ENCODE assay signal across 10 mouse cellular contexts in genomic region chr8:122331134-122331523, GRCm38 (mm10). TPM values are rescaled to one million over a fixed set of nuclear protein-coding genes. Genes with fewer than 3 reads are reported as not detected.
DNase-seq lines count a peak whose midpoint lies in the region; ATAC-seq lines count a peak whose summit lies in the region.
"Had no signal": no experiment of that assay in that cellular context is flagged by ENCODE, and none has a peak within 500 bp of the region (broad histone marks: within the 10 kb centered on the region; RNA-seq: fewer than 3 reads in every experiment).

No protein-coding gene starts in this region.

- H3K9ac ChIP-seq in heart, embryonic 15.5 days, result peak overlapping the region; percentile 35; the same call in 1 of the 2 replicates
- H3K9ac ChIP-seq in forebrain, embryonic 11.5 days (ENCODE audit: low read length), result no peak overlapping the region

- ATAC-seq in heart, embryonic 15.5 days (replicated peaks; ENCODE audit: insufficient number of reproducible peaks, insufficient read depth, low FRiP score, low read depth), result peak; percentile 58
- peak; percentile 11 for ATAC-seq in megakaryocyte progenitor cell, adult 5-6 weeks (replicated peaks; ENCODE audit: poor library complexity)
- no peak for ATAC-seq in forebrain, embryonic 11.5 days (replicated peaks; ENCODE audit: low FRiP score)
- ATAC-seq: Patski had no signal

- H3K4me3 ChIP-seq in heart, embryonic 15.5 days, result no peak overlapping the region
- H3K4me3 ChIP-seq in forebrain, embryonic 11.5 days (ENCODE audit: low read depth, low read length), result no peak overlapping the region

- no peaks in the 10 kb centered on the region for H3K9me3 ChIP-seq in heart, embryonic 15.5 days (replicated peaks)
- no peaks in the 10 kb centered on the region for H3K9me3 ChIP-seq in forebrain, embryonic 11.5 days (ENCODE audit: control insufficient read depth, low read length)

- H3K4me1 ChIP-seq in heart, embryonic 15.5 days (replicated peaks), result peaks cover 62% of the 10 kb centered on the region
- peaks cover 12% of the 10 kb centered on the region; the same call in 1 of the 2 replicates for H3K4me1 ChIP-seq in forebrain, embryonic 11.5 days (replicated peaks; ENCODE audit: control insufficient read depth, insufficient read depth, low read length)

- H3K4me2 ChIP-seq in heart, embryonic 15.5 days, result no peak overlapping the region
- no peak overlapping the region for H3K4me2 ChIP-seq in forebrain, embryonic 11.5 days (ENCODE audit: low read depth, low read length, severe bottlenecking)

- 0 out of 2 replicates have a peak, but pooled peaks cover 3% of the 10 kb centered on the region for H3K27me3 ChIP-seq in heart, embryonic 15.5 days
- H3K27me3 ChIP-seq in forebrain, embryonic 11.5 days (ENCODE audit: control insufficient read depth, insufficient read depth, low read length), result peaks cover 18% of the 10 kb centered on the region
- H3K27me3 ChIP-seq: Patski had no signal

- H3K27ac ChIP-seq in heart, embryonic 15.5 days, result peak overlapping the region; percentile 70
- H3K27ac ChIP-seq in forebrain, embryonic 11.5 days (ENCODE audit: low read depth, low read length), result no peak overlapping the region

- DNase-seq in right cerebral cortex, postnatal 10 days (ENCODE audit: low spot score in 2 of 2), result peak; percentile 63 to 68
- no peak for DNase-seq in right cerebral cortex, postnatal 25 days
- DNase-seq in kidney, postnatal 25 days, result peak; percentile 78 to 90
- no peak for DNase-seq in embryo, embryonic 11 days
- no peak for DNase-seq in forebrain, embryonic 11.5 days (ENCODE audit: low spot score)
- no peak for DNase-seq in ovary, postnatal 10 days (ENCODE audit: low spot score)

- peaks cover 33% of the 10 kb centered on the region for H3K36me3 ChIP-seq in heart, embryonic 15.5 days
- no peaks in the 10 kb centered on the region for H3K36me3 ChIP-seq in forebrain, embryonic 11.5 days (ENCODE audit: control insufficient read depth, insufficient read depth, low read length)

- 58% methylated on average over 3 of the region's 3 CpGs for WGBS in heart, embryonic 15.5 days
- WGBS in forebrain, embryonic 11.5 days, result 75% methylated on average over 3 of the region's 3 CpGs

RNA-seq across cellular contexts. Expression of gene Trhr2, which starts 29.4 kb away (rescaled TPM):
- polyA plus RNA-seq in heart, embryonic 15.5 days (2015; fragmentation: Nextera tagmentation; extraction: Ambion mirVana), result not detected in 2 replicates
- total RNA-seq in megakaryocyte progenitor cell, adult 5-6 weeks (2015), result not detected in 2 replicates
- total RNA-seq in megakaryocyte progenitor cell, adult 5-6 weeks (2017), result not detected in 2 replicates
- polyA plus RNA-seq in forebrain, embryonic 11.5 days (2014; fragmentation: Nextera tagmentation; extraction: Ambion mirVana), result not detected in 2 replicates
- polyA plus RNA-seq: spleen, adult 2 months had no signal

RNA-seq across cellular contexts. Expression of gene Zc3h18, which starts 45.3 kb away (rescaled TPM):
- 26.1 and 31.0 TPM in 2 replicates for polyA plus RNA-seq in heart, embryonic 15.5 days (2015; fragmentation: Nextera tagmentation; extraction: Ambion mirVana)
- total RNA-seq in megakaryocyte progenitor cell, adult 5-6 weeks (2015), result 26.1 and 27.2 TPM in 2 replicates
- 55.6 and 67.3 TPM in 2 replicates for total RNA-seq in megakaryocyte progenitor cell, adult 5-6 weeks (2017)
- polyA plus RNA-seq in forebrain, embryonic 11.5 days (2014; fragmentation: Nextera tagmentation; extraction: Ambion mirVana), result 54.8 and 57.4 TPM in 2 replicates

RNA-seq across cellular contexts. Expression of gene Zfpm1, which starts 49.2 kb away (rescaled TPM):
- 3.8 and 3.9 TPM in 2 replicates for polyA plus RNA-seq in heart, embryonic 15.5 days (2015; fragmentation: Nextera tagmentation; extraction: Ambion mirVana)
- total RNA-seq in megakaryocyte progenitor cell, adult 5-6 weeks (2015), result 12.2 and 21.6 TPM in 2 replicates
- total RNA-seq in megakaryocyte progenitor cell, adult 5-6 weeks (2017), result 9.9 and 20.3 TPM in 2 replicates
- 1.4 and 2.1 TPM in 2 replicates for polyA plus RNA-seq in forebrain, embryonic 11.5 days (2014; fragmentation: Nextera tagmentation; extraction: Ambion mirVana)

Comparison
In these comparisons a context has a peak if more than half of its experiments do, and no peak if none do; other contexts are left out.
1. DNase-seq: peak in right cerebral cortex, postnatal 10 days (2 of 2) and kidney, postnatal 25 days (2 of 2); none in right cerebral cortex, postnatal 25 days (single experiment), embryo, embryonic 11 days (single experiment), forebrain, embryonic 11.5 days (single experiment) and ovary, postnatal 10 days (single experiment).